Mouse (Mus musculus): ENCODE data around the gene 4930550C14Rik.

The 4930550C14Rik gene

GRCm38 (mm10) chr9:53402291-53402711 is at the start of gene 4930550C14Rik:
Gene 4930550C14Rik, plus strand, starts transcription at chr9:53402325.
- DNase-seq, result no peak

GRCm38 (mm10) chr9:53353161-53353560 is 49.0 kb upstream of the 4930550C14Rik start:
- no peak for DNase-seq

GRCm38 (mm10) chr9:53356219-53357155 is 45.6 kb upstream of the 4930550C14Rik start:
- no peak for DNase-seq

- DNase-seq, result no peak
Measured at GRCm38 (mm10) chr9:53371339-53371738, 30.8 kb upstream of the 4930550C14Rik start.

- no peak for DNase-seq
Measured at GRCm38 (mm10) chr9:53375907-53376306, 26.2 kb upstream of the 4930550C14Rik start.

GRCm38 (mm10) chr9:53376820-53377219 is 25.3 kb upstream of the 4930550C14Rik start:
- no peak for DNase-seq

GRCm38 (mm10) chr9:53377597-53377996 is 24.5 kb upstream of the 4930550C14Rik start:
- DNase-seq, result no peak

GRCm38 (mm10) chr9:53378171-53378570 is 24.0 kb upstream of the 4930550C14Rik start:
- no peak for DNase-seq

- DNase-seq, result no peak
Measured at GRCm38 (mm10) chr9:53380595-53380994, 21.5 kb upstream of the 4930550C14Rik start.

- no peak for DNase-seq
Measured at GRCm38 (mm10) chr9:53381113-53381615, 21.0 kb upstream of the 4930550C14Rik start.

- DNase-seq, result peak; percentile 60
Measured at GRCm38 (mm10) chr9:53383951-53384866, 17.9 kb upstream of the 4930550C14Rik start, which contains the start of gene Kdelc2. Gene Kdelc2, plus strand, starts transcription at chr9:53384025.

- no peak for DNase-seq
Measured at GRCm38 (mm10) chr9:53384873-53385272, 17.3 kb upstream of the 4930550C14Rik start.

GRCm38 (mm10) chr9:53387431-53387830 is 14.7 kb upstream of the 4930550C14Rik start:
- no peak for DNase-seq

- no peak for DNase-seq
Measured at GRCm38 (mm10) chr9:53389109-53389508, 13.0 kb upstream of the 4930550C14Rik start.

- no peak for DNase-seq
Measured at GRCm38 (mm10) chr9:53390136-53390535, 12.0 kb upstream of the 4930550C14Rik start.

GRCm38 (mm10) chr9:53397685-53398387 is 4.3 kb upstream of the 4930550C14Rik start:
- DNase-seq, result no peak

GRCm38 (mm10) chr9:53398388-53398700 is 3.8 kb upstream of the 4930550C14Rik start:
- DNase-seq, result peak; percentile 75

GRCm38 (mm10) chr9:53399537-53399936 is 2.6 kb upstream of the 4930550C14Rik start:
- DNase-seq, result no peak

GRCm38 (mm10) chr9:53400696-53401095 is 1.4 kb upstream of the 4930550C14Rik start:
- DNase-seq, result no peak

- DNase-seq, result no peak
Measured at GRCm38 (mm10) chr9:53401146-53401545, 979 bp upstream of the 4930550C14Rik start.

GRCm38 (mm10) chr9:53402991-53403390 is 866 bp downstream of the 4930550C14Rik start:
- no peak for DNase-seq

- DNase-seq, result no peak
Measured at GRCm38 (mm10) chr9:53404050-53404752, 2.1 kb downstream of the 4930550C14Rik start.
